Comparison of ENCODE assay signal across 40 mouse cellular contexts in genomic region chr3:69278648-69279047, GRCm38 (mm10). TPM values are rescaled to one million over a fixed set of nuclear protein-coding genes. Genes with fewer than 3 reads are reported as not detected.
"Had no signal": no experiment of that assay in that cellular context is flagged by ENCODE, and none has a peak within 500 bp of the region (broad histone marks: within the 10 kb centered on the region; RNA-seq: fewer than 3 reads in every experiment).

No protein-coding gene starts in this region.

- H3K4me1 ChIP-seq: intestine, embryonic 15.5 days; kidney, embryonic 15.5 days; limb, embryonic 15.5 days; liver, embryonic 12.5 days had no signal

- H3K4me3 ChIP-seq: heart, adult 2 months; heart, embryonic 13.5 days; heart, embryonic 15.5 days; hindbrain, embryonic 13.5 days; hindbrain, embryonic 15.5 days; intestine, embryonic 15.5 days; kidney, embryonic 15.5 days; limb, embryonic 13.5 days; limb, embryonic 15.5 days; liver, embryonic 12.5 days had no signal

- H3K27me3 ChIP-seq: heart, embryonic 13.5 days; heart, embryonic 15.5 days; hindbrain, embryonic 13.5 days; hindbrain, embryonic 15.5 days; intestine, embryonic 15.5 days; kidney, embryonic 15.5 days; limb, embryonic 13.5 days; limb, embryonic 15.5 days; liver, embryonic 12.5 days had no signal

- ATAC-seq: inflammation-experienced regulatory T-cells, adult 6 months; intestine, embryonic 15.5 days; intestine, postnatal 0 days; liver, embryonic 12.5 days had no signal

- H3K36me3 ChIP-seq: heart, embryonic 13.5 days; heart, embryonic 15.5 days; hindbrain, embryonic 13.5 days; hindbrain, embryonic 15.5 days; intestine, embryonic 15.5 days; kidney, embryonic 15.5 days; limb, embryonic 13.5 days; limb, embryonic 15.5 days; liver, embryonic 12.5 days had no signal

- DNase-seq: gastrocnemius, postnatal 14 days; gastrocnemius, postnatal 36 days; heart, adult 11 months; heart, adult 2 months; heart, postnatal 14 days; heart, postnatal 36 days; kidney, adult 18-20 months; kidney, adult 8-10 months; kidney, postnatal 14 days; kidney, postnatal 36 days; layer of hippocampus, adult 9-11 months; layer of hippocampus, postnatal 36 days; left cerebral cortex, postnatal 4 days had no signal

- H3K9me3 ChIP-seq: heart, embryonic 13.5 days; heart, embryonic 15.5 days; hindbrain, embryonic 15.5 days; intestine, embryonic 15.5 days; kidney, embryonic 15.5 days; limb, embryonic 13.5 days; limb, embryonic 15.5 days; liver, embryonic 12.5 days had no signal

RNA-seq across cellular contexts. Expression of gene Arl14, which starts 56.4 kb away (rescaled TPM):
- total RNA-seq: gastrocnemius, adult 18-20 months; gastrocnemius, adult 8-10 months; gastrocnemius, postnatal 14 days; gastrocnemius, postnatal 36 days; heart, adult 2 months; heart, postnatal 14 days; heart, postnatal 36 days; hematopoietic stem cell, adult 5-6 weeks; layer of hippocampus, adult 18-20 months; layer of hippocampus, adult 8-10 months; layer of hippocampus, postnatal 14 days; layer of hippocampus, postnatal 36 days; left cerebral cortex, adult 18-20 months; left cerebral cortex, adult 8-10 months; left cerebral cortex, postnatal 10 days; left cerebral cortex, postnatal 25 days; left cerebral cortex, postnatal 4 days had no signal
- polyA plus RNA-seq: gonadal fat pad, adult 2 months; heart, adult 2 months; heart, embryonic 11.5 days; heart, embryonic 13.5 days; heart, embryonic 15.5 days; heart, postnatal 0 days; hindbrain, embryonic 11.5 days; hindbrain, embryonic 13.5 days; hindbrain, embryonic 15.5 days; inflammation-experienced regulatory T-cells, adult 6 months; limb, embryonic 11.5 days; limb, embryonic 13.5 days; limb, embryonic 15.5 days; liver, adult 2 months; liver, embryonic 12.5 days had no signal
